Mouse (Mus musculus) testis, adult 2 months (tissue): Measurements from ENCODE around the gene Urb1. TPM values are rescaled to one million over a fixed set of nuclear protein-coding genes. Genes with fewer than 3 reads are reported as not detected.

Experiments
- H3K27ac ChIP-seq: fragments of 200-500 bp; 2 replicates; pipeline ENCODE4 v1.5.1; 2012; ENCODE audit warnings: low read depth, low read length; ENCODE audit not compliant: control insufficient read depth, insufficient read depth
- H3K27me3 ChIP-seq: fragments of 200-500 bp; 2 replicates; pipeline ENCODE4 v1.6.1; 2012; ENCODE audit warnings: mild to moderate bottlenecking, low read length, moderate library complexity; ENCODE audit not compliant: control insufficient read depth, insufficient read depth
- H3K36me3 ChIP-seq: fragments of 200-500 bp; 2 replicates; pipeline ENCODE4 v1.6.1; 2012; ENCODE audit warnings: mild to moderate bottlenecking, low read length; ENCODE audit not compliant: control insufficient read depth, insufficient read depth
- H3K4me1 ChIP-seq: fragments of 200-500 bp; 2 replicates; pipeline ENCODE4 v1.6.1; 2012; ENCODE audit warnings: low read length; ENCODE audit not compliant: control insufficient read depth, insufficient read depth
- H3K4me3 ChIP-seq: fragments of 200-500 bp; 2 replicates; pipeline ENCODE4 v1.5.1; 2012; ENCODE audit warnings: low read depth, mild to moderate bottlenecking, low read length, moderate library complexity, mixed read lengths; ENCODE audit not compliant: control insufficient read depth
- CTCF ChIP-seq: fragments of 200-500 bp; IDR thresholded peaks from 2 replicates; pipeline ENCODE4 v1.5.1; 2012; ENCODE audit warnings: low read depth, mild to moderate bottlenecking, inconsistent platforms, low read length, moderate library complexity; ENCODE audit not compliant: control insufficient read depth, insufficient read depth, insufficient replicate concordance
- POLR2A ChIP-seq: fragments of 200-500 bp; IDR thresholded peaks from 2 replicates; pipeline ENCODE4 v1.6.1; 2012; ENCODE audit warnings: low read depth, mild to moderate bottlenecking, inconsistent platforms, low read length, moderate library complexity; ENCODE audit not compliant: control insufficient read depth
- polyA plus RNA-seq: library from polyadenylated mRNA; depleted of rRNA; stranded (reverse); fragments of >200 nt; gene quantifications from 2 replicates; pipeline ENCODE4 v1.2.3, GENCODE M21; 2012

Gene Urb1
- polyA plus RNA-seq, 1 experiment: 21.1 TPM

DNA sequence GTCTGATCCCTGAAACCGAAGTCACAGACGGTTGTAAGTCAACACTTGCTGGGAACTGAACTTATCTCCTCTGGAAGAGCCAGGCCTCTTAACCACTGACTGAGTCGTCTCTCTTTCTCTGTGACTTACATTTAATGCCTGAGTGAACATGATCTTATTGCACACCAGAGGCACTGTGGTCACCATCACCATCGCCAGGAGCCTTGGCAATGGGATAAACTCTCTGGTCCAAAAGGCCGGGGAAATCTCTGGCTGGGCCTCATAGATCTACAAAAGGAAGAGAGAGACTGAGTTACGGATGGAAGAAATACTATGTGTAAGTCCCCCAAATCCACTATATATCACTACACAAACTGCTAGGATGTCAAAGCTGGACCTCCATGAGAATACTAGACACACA is 19.3 kb downstream of the Urb1 start:
- Histone ChIP-seq H3K4me1 (no peaks in the 10 kb centered on the region), H3K36me3 (peaks cover 14% of the 10 kb centered on the region), H3K27ac (no peak overlapping the region), H3K4me3 (no peak overlapping the region), H3K27me3 (no peaks in the 10 kb centered on the region)
- TF ChIP-seq POLR2A (no peak), CTCF (no peak)

- H3K27me3 ChIP-seq: no peaks in the 10 kb centered on the region
- H3K4me1 ChIP-seq: no peaks in the 10 kb centered on the region
- no peak overlapping the region for H3K27ac ChIP-seq
- peaks cover 14% of the 10 kb centered on the region for H3K36me3 ChIP-seq
- H3K4me3 ChIP-seq: no peak overlapping the region
- TF ChIP-seq POLR2A: no peak
- TF ChIP-seq CTCF: no peak
Observed at GRCm38 (mm10) chr16:90788580-90788979, 21.6 kb downstream of the Urb1 start.

- H3K4me3 ChIP-seq: no peak overlapping the region
- no peak for TF ChIP-seq CTCF
- TF ChIP-seq POLR2A: no peak
- H3K4me1 ChIP-seq: no peaks in the 10 kb centered on the region
- peaks cover 7% of the 10 kb centered on the region for H3K36me3 ChIP-seq
- no peaks in the 10 kb centered on the region for H3K27me3 ChIP-seq
- no peak overlapping the region for H3K27ac ChIP-seq
Observed at GRCm38 (mm10) chr16:90785257-90785656, 25.0 kb downstream of the Urb1 start.

- H3K4me3 ChIP-seq: no peak overlapping the region
- H3K36me3 ChIP-seq: peaks cover 2% of the 10 kb centered on the region
- no peak overlapping the region for H3K27ac ChIP-seq
- H3K4me1 ChIP-seq: no peaks in the 10 kb centered on the region
- no peaks in the 10 kb centered on the region for H3K27me3 ChIP-seq
- TF ChIP-seq POLR2A (no peak), CTCF (no peak)
Observed at GRCm38 (mm10) chr16:90783302-90783701, 26.9 kb downstream of the Urb1 start.

DNA sequence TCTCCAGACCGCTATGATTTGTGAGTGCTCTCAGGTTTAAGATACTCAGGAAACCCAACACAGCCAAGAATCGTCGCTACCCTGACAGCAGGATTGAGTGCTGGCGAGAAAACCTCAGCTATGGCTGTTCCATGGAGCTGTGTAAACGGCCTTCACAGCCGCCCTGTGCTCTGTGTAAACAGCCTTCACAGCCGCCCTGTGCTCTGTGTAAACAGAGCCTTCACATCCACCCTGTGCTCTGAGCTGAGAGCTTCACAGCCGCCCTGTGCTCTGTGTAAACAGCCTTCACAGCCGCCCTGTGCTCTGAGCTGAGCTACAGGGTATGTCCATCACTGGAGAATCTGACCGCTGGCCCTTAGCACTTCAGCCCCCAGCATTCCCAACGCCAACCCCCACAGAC is 30.4 kb downstream of the Urb1 start:
- Histone ChIP-seq H3K4me1 (no peaks in the 10 kb centered on the region), H3K27me3 (no peaks in the 10 kb centered on the region), H3K36me3 (peaks cover 2% of the 10 kb centered on the region), H3K4me3 (no peak overlapping the region), H3K27ac (no peak overlapping the region)
- TF ChIP-seq CTCF (no peak), POLR2A (no peak)

DNA sequence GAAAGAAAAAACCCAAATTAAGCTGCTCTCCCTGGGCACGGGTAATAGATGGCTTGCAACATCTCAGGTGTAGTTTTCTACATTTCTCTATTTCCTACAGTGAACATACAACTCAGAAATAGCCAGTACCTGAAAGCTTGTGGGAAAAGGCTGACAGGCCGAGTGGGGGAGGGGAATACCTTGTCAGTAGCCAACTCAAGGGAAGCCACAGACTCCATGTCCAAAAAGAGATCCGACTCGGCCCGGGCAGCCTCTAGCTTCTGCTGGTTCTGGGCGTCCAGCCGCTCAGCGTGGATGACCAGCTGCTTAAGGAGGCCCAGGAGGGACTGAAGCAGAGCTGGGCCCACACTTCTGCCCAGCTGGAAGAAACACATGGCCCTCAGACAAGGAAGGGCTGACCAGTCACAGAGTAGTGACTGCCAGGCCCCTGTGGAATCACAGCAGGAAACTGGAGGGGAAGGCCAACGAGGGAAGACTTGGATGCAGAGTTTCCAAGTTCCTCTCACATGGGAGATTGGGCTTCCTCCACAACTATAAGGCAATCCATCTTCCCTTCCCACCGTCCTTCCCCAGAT is 34.2 kb downstream of the Urb1 start:
- H3K27ac ChIP-seq: no peak overlapping the region
- peaks cover 5% of the 10 kb centered on the region for H3K36me3 ChIP-seq
- no peaks in the 10 kb centered on the region for H3K4me1 ChIP-seq
- TF ChIP-seq CTCF (no peak), POLR2A (no peak)
- no peaks in the 10 kb centered on the region for H3K27me3 ChIP-seq
- H3K4me3 ChIP-seq: no peak overlapping the region

DNA sequence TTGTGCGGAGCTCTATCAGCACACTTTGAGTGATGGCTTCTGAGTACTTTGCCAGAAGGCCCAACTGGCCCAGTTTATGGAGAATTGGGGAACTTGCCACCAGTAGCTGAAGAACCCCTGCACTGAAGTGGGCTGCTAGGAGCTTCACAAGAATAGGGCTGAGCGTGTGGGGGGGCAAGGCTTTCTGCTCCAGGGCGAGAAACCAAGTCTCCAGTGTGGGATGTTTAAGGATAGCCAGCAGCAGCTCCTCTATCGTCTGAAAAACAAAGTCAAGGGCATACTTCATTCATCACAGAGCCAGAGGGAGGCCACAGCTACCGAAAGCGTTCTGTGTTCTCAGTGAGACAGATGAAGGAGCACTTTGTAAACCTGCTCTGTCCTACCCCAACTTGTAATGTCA is 35.6 kb downstream of the Urb1 start:
- TF ChIP-seq CTCF (no peak), POLR2A (no peak)
- Histone ChIP-seq H3K27ac (no peak overlapping the region), H3K4me1 (no peaks in the 10 kb centered on the region), H3K4me3 (no peak overlapping the region), H3K27me3 (no peaks in the 10 kb centered on the region), H3K36me3 (peaks cover 5% of the 10 kb centered on the region)

- Histone ChIP-seq H3K27me3 (no peaks in the 10 kb centered on the region), H3K4me3 (no peak overlapping the region), H3K27ac (no peak overlapping the region), H3K36me3 (peaks cover 5% of the 10 kb centered on the region), H3K4me1 (no peaks in the 10 kb centered on the region)
- no peak for TF ChIP-seq POLR2A
- TF ChIP-seq CTCF: no peak
Observed at GRCm38 (mm10) chr16:90774216-90774615, 36.0 kb downstream of the Urb1 start.
